Mouse (Mus musculus) olfactory bulb, adult 2 months (tissue): ENCODE measurements at regions not wholly inside any gene's neighbourhood (a gene's known extent, or its start where the extent isn't known, plus 50 kb on each side); places are given as distances from the start of the nearest gene placed in this dataset.

Experiments
- CTCF ChIP-seq: fragments of 200-500 bp; IDR thresholded peaks from 2 replicates; pipeline ENCODE4 v1.5.1; 2012; ENCODE audit warnings: low read depth, mild to moderate bottlenecking, low read length, moderate library complexity; ENCODE audit not compliant: insufficient read depth
- POLR2A ChIP-seq: fragments of 200-500 bp; IDR thresholded peaks from 2 replicates; pipeline ENCODE4 v1.6.1; 2012; ENCODE audit warnings: mild to moderate bottlenecking, low read depth, low read length, moderate library complexity; ENCODE audit not compliant: insufficient read depth

DNA sequence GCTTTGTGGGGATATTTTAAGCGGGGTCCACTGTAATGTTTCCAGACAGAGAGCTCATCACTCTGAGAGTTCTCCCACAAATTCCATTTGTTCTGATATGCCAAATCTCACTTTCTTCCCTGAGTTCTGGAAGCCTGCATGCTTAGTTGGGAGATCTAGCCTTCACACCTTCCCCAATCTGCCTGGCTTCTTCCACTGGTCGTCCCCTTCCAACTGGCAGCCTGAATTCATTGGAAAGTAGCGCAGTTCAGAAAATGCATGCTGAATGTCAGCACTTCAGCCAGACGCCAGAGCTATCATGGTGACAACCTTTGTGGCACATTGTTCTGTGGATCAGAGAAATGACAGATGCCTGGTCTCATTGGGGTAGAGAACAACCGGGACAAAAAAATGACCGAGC, 667.2 kb downstream of the Pdcd6ip start:
- TF ChIP-seq CTCF (no peak), POLR2A (no peak)
